Mouse (Mus musculus) activated CD4-positive, CD25-positive, alpha-beta regulatory T cell (primary cell): ENCODE measurements around the gene Wdr5. TPM values are rescaled to one million over a fixed set of nuclear protein-coding genes. Genes with fewer than 3 reads are reported as not detected.

Experiments
- polyA plus RNA-seq, 2 experiments: library from polyadenylated mRNA; unstranded; fragments of 100-300 nt; shearing (Covaris generic); gene quantifications; one replicate each; pipeline ENCODE4 v1.2.1; 2017

Wdr5 gene
- polyA plus RNA-seq = 10 to 100 TPM; 28.8 to 33.6 TPM

DNA sequence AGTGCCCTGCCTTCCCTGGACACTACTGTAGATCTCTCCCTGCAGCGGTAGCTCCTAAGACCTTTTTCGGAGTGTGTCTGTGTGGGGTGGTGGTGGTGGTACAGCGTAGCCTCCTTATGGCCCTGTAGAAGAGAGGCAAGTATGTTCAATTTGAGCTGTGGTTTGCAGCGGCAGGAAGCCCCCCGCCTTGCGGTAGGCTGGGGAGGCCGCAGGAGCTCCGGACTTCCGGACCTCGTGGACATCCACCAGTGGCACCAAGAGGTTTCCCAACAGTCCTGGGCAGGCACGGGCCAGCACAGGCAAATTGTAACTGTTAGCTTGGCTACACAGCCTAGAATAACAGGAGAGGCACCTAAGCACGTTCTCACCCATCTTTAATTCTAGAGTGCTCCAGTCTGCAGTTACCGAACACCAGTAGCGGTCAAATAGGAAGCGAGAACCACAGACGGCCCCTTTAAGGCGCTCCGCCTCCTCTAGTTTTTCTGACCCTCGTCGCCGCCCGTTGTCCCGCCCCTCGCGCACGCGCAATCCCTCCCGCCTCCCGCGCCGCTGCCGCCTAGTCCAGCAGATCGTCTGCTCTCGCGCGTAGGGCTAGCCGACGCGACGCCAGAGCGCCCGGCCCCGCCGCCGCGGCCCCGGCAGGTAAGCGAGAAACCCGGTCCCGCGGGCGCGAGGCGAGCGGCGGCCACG lies at the start of gene Wdr5:
Gene Wdr5, plus strand, starts transcription at position 519 of the 690 bp plus-strand sequence.

DNA sequence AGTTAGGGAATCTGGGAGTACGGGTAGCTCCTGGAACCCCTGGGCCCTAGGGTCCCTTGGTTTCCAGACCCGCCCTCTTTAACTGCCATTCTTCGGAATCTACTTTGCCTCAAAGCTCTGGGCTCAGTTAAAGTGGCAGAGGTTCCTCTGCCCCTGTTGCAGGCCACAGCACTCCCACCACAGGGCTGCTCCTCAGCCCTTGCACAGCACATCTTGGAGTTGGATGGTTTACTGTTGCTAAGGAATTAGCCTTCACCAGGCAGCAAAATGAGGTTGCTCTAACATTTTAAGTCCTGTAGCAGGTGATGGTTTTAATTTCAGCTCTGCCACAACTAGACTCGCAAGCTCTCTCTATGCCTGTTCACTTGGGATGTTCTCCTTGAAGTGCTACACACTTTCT lies 7.4 kb upstream of the Wdr5 start, which contains the start of gene Brd3:
Gene Brd3, minus strand, starts transcription at position 101 of the 400 bp plus-strand sequence.

Other genes with a start within 250 kb of the Wdr5 start
- 10 to 100 TPM in 1 of 2 experiments, 1 to 10 TPM in 1; 8.6 to 23.4 TPM for gene Vav2, start 88.1 kb upstream of the Wdr5 start, polyA plus RNA-seq
- gene Brd3os, start 72.8 kb upstream of the Wdr5 start, polyA plus RNA-seq = under 1 TPM in 1 of 2 experiments, not detected in 1; 0.12 TPM
- gene Brd3, start 7.5 kb upstream of the Wdr5 start, polyA plus RNA-seq = 10 to 100 TPM; 34.3 to 47.0 TPM
- 10 to 100 TPM; 21.2 to 28.6 TPM for gene Rxra, start 161.3 kb downstream of the Wdr5 start, polyA plus RNA-seq